Mouse (Mus musculus): ENCODE data around the gene Gm11042. TPM values are rescaled to one million over a fixed set of nuclear protein-coding genes. Genes with fewer than 3 reads are reported as not detected.

The Gm11042 gene
- polyA plus RNA-seq (2015; fragmentation: Nextera tagmentation; extraction: Ambion mirVana): not detected in 2 replicates

- WGBS: 33% methylated on average over 14 of the region's 18 CpGs
- Histone ChIP-seq H3K27me3 (ENCODE audit: control insufficient read depth, insufficient read depth, low read length) (no peaks in the 10 kb centered on the region), H3K9ac (ENCODE audit: low read length) (peak within 1 kb of the TSS; percentile 59), H3K4me3 (ENCODE audit: low read depth, low read length) (peak within 1 kb of the TSS; percentile 49), H3K4me2 (replicated peaks; ENCODE audit: low read depth) (peak within 1 kb of the TSS; percentile 59), H3K27ac (replicated peaks) (0 out of 2 replicates have a peak within 1 kb of the TSS, but pooled peaks have one; percentile 30), H3K9me3 (ENCODE audit: control insufficient read depth, low read length) (no peaks in the 10 kb centered on the region), H3K36me3 (ENCODE audit: control insufficient read depth, insufficient read depth, low read length) (no peaks in the 10 kb centered on the region), H3K4me1 (replicated peaks; ENCODE audit: control insufficient read depth, insufficient read depth) (no peaks in the 10 kb centered on the region)
- ATAC-seq (ENCODE audit: low FRiP score, low TSS enrichment) (peak; percentile 58), DNase-seq (ENCODE audit: low spot score) (peak; percentile 33)
- no peak for TF ChIP-seq CTCF (IDR thresholded peaks at IDR 0.05; ENCODE audit: low read depth)
- TF ChIP-seq EP300 (optimal IDR thresholded peaks at IDR 0.05): no peak
Observed at GRCm38 (mm10) chr12:74316344-74316973, at the start of gene Gm11042. TSS of gene Gm11042 (minus strand) at chr12:74316394.

- no peak overlapping the region for H3K27ac ChIP-seq (replicated peaks)
- WGBS: 84% methylated on average over 7 of the region's 7 CpGs
- no peak overlapping the region for H3K4me3 ChIP-seq (ENCODE audit: low read depth, low read length)
- ATAC-seq (ENCODE audit: low FRiP score, low TSS enrichment): no peak
- H3K27me3 ChIP-seq (ENCODE audit: control insufficient read depth, insufficient read depth, low read length): no peaks in the 10 kb centered on the region
- TF ChIP-seq EP300 (optimal IDR thresholded peaks at IDR 0.05): no peak
- TF ChIP-seq CTCF (IDR thresholded peaks at IDR 0.05; ENCODE audit: low read depth): no peak
- H3K4me1 ChIP-seq (replicated peaks; ENCODE audit: control insufficient read depth, insufficient read depth): no peaks in the 10 kb centered on the region
- H3K9me3 ChIP-seq (ENCODE audit: control insufficient read depth, low read length): no peaks in the 10 kb centered on the region
- H3K36me3 ChIP-seq (ENCODE audit: control insufficient read depth, insufficient read depth, low read length): no peaks in the 10 kb centered on the region
- no peak for DNase-seq (ENCODE audit: low spot score)
- no peak overlapping the region for H3K9ac ChIP-seq (ENCODE audit: low read length)
- H3K4me2 ChIP-seq (replicated peaks; ENCODE audit: low read depth): no peak overlapping the region
Observed at GRCm38 (mm10) chr12:74364477-74364876, 48.3 kb upstream of the Gm11042 start.

- TF ChIP-seq CTCF (IDR thresholded peaks at IDR 0.05; ENCODE audit: low read depth): no peak
- no peak for TF ChIP-seq EP300 (optimal IDR thresholded peaks at IDR 0.05)
- no peaks in the 10 kb centered on the region for H3K4me1 ChIP-seq (replicated peaks; ENCODE audit: control insufficient read depth, insufficient read depth)
- H3K36me3 ChIP-seq (ENCODE audit: control insufficient read depth, insufficient read depth, low read length): no peaks in the 10 kb centered on the region
- DNase-seq (ENCODE audit: low spot score): no peak
- H3K27me3 ChIP-seq (ENCODE audit: control insufficient read depth, insufficient read depth, low read length): no peaks in the 10 kb centered on the region
- H3K9me3 ChIP-seq (ENCODE audit: control insufficient read depth, low read length): no peaks in the 10 kb centered on the region
- 76% methylated on average over 6 of the region's 6 CpGs for WGBS
- H3K9ac ChIP-seq (ENCODE audit: low read length): no peak overlapping the region
- no peak for ATAC-seq (ENCODE audit: low FRiP score, low TSS enrichment)
- no peak overlapping the region for H3K27ac ChIP-seq (replicated peaks)
- no peak overlapping the region for H3K4me3 ChIP-seq (ENCODE audit: low read depth, low read length)
- no peak overlapping the region for H3K4me2 ChIP-seq (replicated peaks; ENCODE audit: low read depth)
Observed at GRCm38 (mm10) chr12:74363076-74363475, 46.9 kb upstream of the Gm11042 start.

- Histone ChIP-seq H3K27ac (replicated peaks) (no peak overlapping the region), H3K9me3 (ENCODE audit: control insufficient read depth, low read length) (no peaks in the 10 kb centered on the region), H3K4me1 (replicated peaks; ENCODE audit: control insufficient read depth, insufficient read depth) (no peaks in the 10 kb centered on the region), H3K27me3 (ENCODE audit: control insufficient read depth, insufficient read depth, low read length) (no peaks in the 10 kb centered on the region), H3K4me3 (ENCODE audit: low read depth, low read length) (no peak overlapping the region), H3K36me3 (ENCODE audit: control insufficient read depth, insufficient read depth, low read length) (no peaks in the 10 kb centered on the region), H3K4me2 (replicated peaks; ENCODE audit: low read depth) (no peak overlapping the region), H3K9ac (ENCODE audit: low read length) (no peak overlapping the region)
- WGBS: 63% methylated on average over 2 of the region's 2 CpGs
- DNase-seq (ENCODE audit: low spot score): no peak
- ATAC-seq (ENCODE audit: low FRiP score, low TSS enrichment): no peak
- no peak for TF ChIP-seq EP300 (optimal IDR thresholded peaks at IDR 0.05)
Observed at GRCm38 (mm10) chr12:74362453-74362852, 46.3 kb upstream of the Gm11042 start.

- no peaks in the 10 kb centered on the region for H3K9me3 ChIP-seq (ENCODE audit: control insufficient read depth, low read length)
- no peak for TF ChIP-seq EP300 (optimal IDR thresholded peaks at IDR 0.05)
- TF ChIP-seq CTCF (IDR thresholded peaks at IDR 0.05; ENCODE audit: low read depth): no peak
- no peak for ATAC-seq (ENCODE audit: low FRiP score, low TSS enrichment)
Observed at GRCm38 (mm10) chr12:74359791-74360190, 43.6 kb upstream of the Gm11042 start.

GRCm38 (mm10) chr12:74357806-74358205 is 41.6 kb upstream of the Gm11042 start:
- no peaks in the 10 kb centered on the region for H3K27me3 ChIP-seq (ENCODE audit: control insufficient read depth, insufficient read depth, low read length)
- WGBS: 36% methylated on average over 6 of the region's 6 CpGs
- ATAC-seq (ENCODE audit: low FRiP score, low TSS enrichment): no peak
- TF ChIP-seq EP300 (optimal IDR thresholded peaks at IDR 0.05) (no peak), CTCF (IDR thresholded peaks at IDR 0.05; ENCODE audit: low read depth) (no peak)
- H3K4me1 ChIP-seq (replicated peaks; ENCODE audit: control insufficient read depth, insufficient read depth): no peaks in the 10 kb centered on the region
- no peaks in the 10 kb centered on the region for H3K36me3 ChIP-seq (ENCODE audit: control insufficient read depth, insufficient read depth, low read length)
- H3K27ac ChIP-seq (replicated peaks): no peak overlapping the region
- no peak overlapping the region for H3K9ac ChIP-seq (ENCODE audit: low read length)
- DNase-seq (ENCODE audit: low spot score): no peak
- no peak overlapping the region for H3K4me3 ChIP-seq (ENCODE audit: low read depth, low read length)
- H3K9me3 ChIP-seq (ENCODE audit: control insufficient read depth, low read length): no peaks in the 10 kb centered on the region
- no peak overlapping the region for H3K4me2 ChIP-seq (replicated peaks; ENCODE audit: low read depth)

More at GRCm38 (mm10) chr12:74359791-74360190, 43.6 kb upstream of the Gm11042 start:
- Histone ChIP-seq H3K27me3 (ENCODE audit: control insufficient read depth, insufficient read depth, low read length) (no peaks in the 10 kb centered on the region), H3K4me2 (replicated peaks; ENCODE audit: low read depth) (no peak overlapping the region), H3K4me1 (replicated peaks; ENCODE audit: control insufficient read depth, insufficient read depth) (no peaks in the 10 kb centered on the region), H3K36me3 (ENCODE audit: control insufficient read depth, insufficient read depth, low read length) (no peaks in the 10 kb centered on the region), H3K9ac (ENCODE audit: low read length) (no peak overlapping the region), H3K4me3 (ENCODE audit: low read depth, low read length) (no peak overlapping the region), H3K27ac (replicated peaks) (no peak overlapping the region)
- 82% methylated on average over 5 of the region's 5 CpGs for WGBS
- no peak for DNase-seq (ENCODE audit: low spot score)
